Mouse (Mus musculus) macrophage (primary cell): Measurements from ENCODE around the gene Ebf4. TPM values are rescaled to one million over a fixed set of nuclear protein-coding genes. Genes with fewer than 3 reads are reported as not detected.

Source experiments
- H3K27ac ChIP-seq: fragments of 350-480 bp; formaldehyde crosslinking; 2 replicates; pipeline ENCODE4 v1.9.0; 2021
- H3K36me3 ChIP-seq: fragments of 350-480 bp; formaldehyde crosslinking; 2 replicates; pipeline ENCODE4 v1.9.0; 2021; ENCODE audit errors: inconsistent target
- H3K4me3 ChIP-seq: fragments of 350-480 bp; formaldehyde crosslinking; 2 replicates; pipeline ENCODE4 v1.9.0; 2021; ENCODE audit errors: inconsistent target
- H3K79me2 ChIP-seq: fragments of 350-480 bp; formaldehyde crosslinking; 2 replicates; pipeline ENCODE4 v1.9.0; 2021; ENCODE audit errors: inconsistent target
- WGBS: methylation state at CpG from one replicate; pipeline ENCODE4 v1.1.7; 2026; ENCODE audit warnings: inconsistent platforms; ENCODE audit not compliant: missing documents; 5-methylcytosine and 5-hydroxymethylcytosine counted together
- polyA plus RNA-seq: library from polyadenylated mRNA; stranded (reverse); fragments of 250-400 nt; gene quantifications from 3 replicates; pipeline ENCODE4 v1.2.4, GENCODE M21; 2018; ENCODE audit warnings: inconsistent platforms
- total RNA-seq, 78 experiments: library from RNA; depleted of rRNA; stranded (reverse); fragments of 250-400 nt; gene quantifications; 1 replicate in 9 of 78; 2 replicates in 24 of 78; 3 replicates in 43 of 78; 4 replicates in 2 of 78; pipeline ENCODE4 v1.2.4; 2018; ENCODE audit warnings: inconsistent platforms in 56 of 78

Ebf4 gene
- not detected for total RNA-seq (2018; cell fraction: chromatin; rRNA removed)
- not detected for total RNA-seq (2018; cell fraction: cytosol; rRNA removed)
- not detected for total RNA-seq (2018; cell fraction: nucleus; rRNA removed)
- not detected in 3 replicates for polyA plus RNA-seq

DNA sequence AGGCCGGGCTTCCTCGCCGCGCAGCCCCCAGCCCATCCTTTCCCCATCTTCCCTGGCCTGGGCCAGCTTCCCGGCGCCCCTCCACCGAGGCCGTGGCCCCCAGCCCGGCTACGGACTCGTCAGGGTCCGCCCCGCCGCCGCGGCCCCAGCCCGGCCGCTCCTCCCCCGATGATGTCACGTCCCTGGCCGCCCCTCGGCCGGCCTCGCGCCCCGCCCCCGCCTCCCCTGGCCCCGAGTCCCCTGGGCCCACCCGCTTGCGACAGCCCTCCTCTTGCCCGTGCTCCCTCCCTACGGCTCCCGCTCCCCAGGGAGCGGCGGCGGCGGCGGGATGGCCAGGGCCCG is at the start of gene Ebf4:
TSS of gene Ebf4 (plus strand) at position 234 of the 342 bp plus-strand sequence.
- Histone ChIP-seq H3K79me2 (no peaks in the 10 kb centered on the region), H3K36me3 (no peaks in the 10 kb centered on the region), H3K4me3 (no peak within 1 kb of the TSS), H3K27ac (no peak within 1 kb of the TSS)
- 1% methylated on average over 24 of the region's 39 CpGs for WGBS

GRCm38 (mm10) chr2:130246912-130247311 is 48.1 kb upstream of the Ebf4 start:
- H3K79me2 ChIP-seq = no peaks in the 10 kb centered on the region
- 39% methylated on average over 6 of the region's 9 CpGs for WGBS
- H3K4me3 ChIP-seq = no peak overlapping the region
- no peak overlapping the region for H3K27ac ChIP-seq
- H3K36me3 ChIP-seq = no peaks in the 10 kb centered on the region

- no peaks in the 10 kb centered on the region for H3K79me2 ChIP-seq
- H3K27ac ChIP-seq = no peak overlapping the region
- 76% methylated on average over 7 of the region's 7 CpGs for WGBS
- H3K4me3 ChIP-seq = no peak overlapping the region
- H3K36me3 ChIP-seq = no peaks in the 10 kb centered on the region
Measured at GRCm38 (mm10) chr2:130248226-130248625, 46.7 kb upstream of the Ebf4 start.

DNA sequence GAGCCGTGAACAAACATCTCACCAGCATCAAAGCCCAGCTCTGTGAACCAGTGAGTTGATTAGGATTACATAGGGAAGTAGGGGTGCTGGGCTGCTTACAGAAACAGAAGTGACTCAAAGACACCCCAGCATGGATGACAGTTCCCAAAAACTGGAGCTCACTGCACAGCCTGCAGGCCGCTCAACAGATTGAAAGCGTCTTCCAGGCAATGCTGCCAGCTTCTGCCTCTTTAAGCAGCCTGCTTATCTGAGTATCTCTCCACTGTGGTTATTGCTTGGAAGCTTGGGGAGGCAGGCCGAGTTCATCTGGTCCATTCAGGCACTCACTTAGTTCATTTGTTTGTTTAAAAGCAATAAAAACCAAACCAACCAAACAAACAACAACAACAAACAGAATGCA is 38.2 kb upstream of the Ebf4 start:
- Histone ChIP-seq H3K4me3 (no peak overlapping the region), H3K79me2 (no peaks in the 10 kb centered on the region), H3K27ac (no peak overlapping the region), H3K36me3 (no peaks in the 10 kb centered on the region)
- WGBS = 80% methylated on average over 4 of the region's 4 CpGs

DNA sequence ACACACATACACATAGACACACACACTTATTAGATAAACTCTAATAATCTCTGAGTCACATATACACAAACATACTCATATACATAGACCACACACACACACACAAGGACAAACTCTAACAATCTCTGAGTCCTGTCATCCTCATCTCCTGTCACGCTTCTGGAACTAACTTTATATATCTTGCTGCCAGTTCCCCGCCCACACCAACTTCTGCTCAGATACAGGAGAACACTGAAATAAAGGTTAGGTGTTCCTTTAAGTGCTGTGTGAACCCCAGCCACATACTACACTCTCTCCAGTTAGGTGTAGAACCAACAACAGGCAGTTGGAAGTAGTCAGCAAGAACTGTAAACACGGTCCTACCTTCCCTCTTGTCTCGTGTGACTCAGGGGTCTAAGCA is 34.1 kb upstream of the Ebf4 start:
- Histone ChIP-seq H3K79me2 (no peaks in the 10 kb centered on the region), H3K27ac (no peak overlapping the region), H3K36me3 (no peaks in the 10 kb centered on the region), H3K4me3 (no peak overlapping the region)
- 81% methylated on average over 4 of the region's 4 CpGs for WGBS

GRCm38 (mm10) chr2:130261914-130262313 is 33.1 kb upstream of the Ebf4 start:
- H3K79me2 ChIP-seq = no peaks in the 10 kb centered on the region
- H3K4me3 ChIP-seq = no peak overlapping the region
- H3K27ac ChIP-seq = no peak overlapping the region
- WGBS = 89% methylated on average over 2 of the region's 2 CpGs
- no peaks in the 10 kb centered on the region for H3K36me3 ChIP-seq

DNA sequence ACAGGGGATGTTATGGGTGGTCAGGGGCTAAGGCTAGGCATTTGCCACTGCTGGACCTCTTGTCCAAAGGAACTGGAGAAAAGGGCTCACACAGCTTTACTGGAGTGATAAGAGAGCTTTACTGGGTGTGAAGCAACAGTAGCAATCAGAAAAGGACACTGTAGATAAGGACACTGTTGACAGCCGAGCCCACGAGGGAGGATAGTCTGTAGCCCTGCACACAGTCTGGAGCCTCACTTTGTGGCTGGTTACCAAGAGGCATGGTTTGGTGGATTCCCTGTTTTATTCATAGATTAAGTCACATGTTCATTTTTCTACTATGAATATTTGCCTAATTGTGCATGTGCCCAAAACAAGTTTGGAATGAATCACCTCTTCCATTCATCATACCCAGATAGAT is 32.6 kb upstream of the Ebf4 start:
- H3K4me3 ChIP-seq = no peak overlapping the region
- WGBS = 76% methylated on average over 2 of the region's 2 CpGs
- no peaks in the 10 kb centered on the region for H3K79me2 ChIP-seq
- H3K27ac ChIP-seq = no peak overlapping the region
- H3K36me3 ChIP-seq = no peaks in the 10 kb centered on the region

DNA sequence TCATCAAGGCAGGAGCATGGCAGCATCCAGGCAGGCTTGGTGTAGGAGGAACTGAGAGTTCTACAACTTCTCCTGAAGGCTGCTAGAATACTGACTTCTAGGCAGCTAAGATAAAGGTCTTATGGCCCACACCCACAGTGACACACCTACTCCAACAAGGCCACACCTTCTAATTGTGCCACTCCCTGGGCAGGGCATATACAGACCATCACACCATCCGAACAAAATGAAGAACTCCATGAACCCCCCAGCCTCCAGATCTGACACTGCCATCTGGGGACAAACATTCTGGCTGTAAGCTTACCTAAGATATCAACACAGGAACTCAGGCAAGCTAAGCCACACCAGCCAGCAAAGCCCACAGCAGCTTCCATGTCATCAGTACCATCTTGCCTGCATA is 29.4 kb upstream of the Ebf4 start:
- Histone ChIP-seq H3K4me3 (no peak overlapping the region), H3K27ac (no peak overlapping the region), H3K36me3 (no peaks in the 10 kb centered on the region), H3K79me2 (no peaks in the 10 kb centered on the region)
- 38% methylated on average over 1 of the region's 1 CpGs for WGBS

GRCm38 (mm10) chr2:130268074-130268473 is 26.9 kb upstream of the Ebf4 start:
- no peak overlapping the region for H3K27ac ChIP-seq
- WGBS = 81% methylated on average over 7 of the region's 7 CpGs
- no peaks in the 10 kb centered on the region for H3K79me2 ChIP-seq

GRCm38 (mm10) chr2:130273732-130274131 is 21.2 kb upstream of the Ebf4 start:
- H3K36me3 ChIP-seq = peaks cover 26% of the 10 kb centered on the region
- H3K79me2 ChIP-seq = peaks cover 29% of the 10 kb centered on the region
- WGBS = 0% methylated on average over 14 of the region's 14 CpGs
- peak overlapping the region; percentile 76 for H3K4me3 ChIP-seq
- peak overlapping the region; percentile 80 for H3K27ac ChIP-seq

More at GRCm38 (mm10) chr2:130268074-130268473, 26.9 kb upstream of the Ebf4 start:
- Histone ChIP-seq H3K36me3 (no peaks in the 10 kb centered on the region), H3K4me3 (no peak overlapping the region)

- H3K79me2 ChIP-seq = peaks cover 29% of the 10 kb centered on the region
- peaks cover 28% of the 10 kb centered on the region for H3K36me3 ChIP-seq
- peak within 1 kb of the TSS; percentile 80 for H3K27ac ChIP-seq
- H3K4me3 ChIP-seq = peak within 1 kb of the TSS; percentile 76
- 1% methylated on average over 68 of the region's 68 CpGs for WGBS
Measured at GRCm38 (mm10) chr2:130274149-130274861, 20.7 kb upstream of the Ebf4 start, which contains the start of gene Nop56. Nop56 (plus strand) TSS chr2:130274430.

- Histone ChIP-seq H3K36me3 (peaks cover 33% of the 10 kb centered on the region), H3K4me3 (peak overlapping the region; percentile 76), H3K27ac (peak overlapping the region; percentile 31; the same call in 1 of the 2 replicates), H3K79me2 (peaks cover 29% of the 10 kb centered on the region)
- 6% methylated on average over 10 of the region's 10 CpGs for WGBS
Measured at GRCm38 (mm10) chr2:130274862-130275261, 20.1 kb upstream of the Ebf4 start.

GRCm38 (mm10) chr2:130275649-130276048 is 19.3 kb upstream of the Ebf4 start:
- WGBS = 47% methylated on average over 6 of the region's 6 CpGs
- Histone ChIP-seq H3K36me3 (peaks cover 41% of the 10 kb centered on the region), H3K27ac (no peak overlapping the region), H3K4me3 (peak overlapping the region; percentile 76; the same call in 1 of the 2 replicates), H3K79me2 (peaks cover 29% of the 10 kb centered on the region)

DNA sequence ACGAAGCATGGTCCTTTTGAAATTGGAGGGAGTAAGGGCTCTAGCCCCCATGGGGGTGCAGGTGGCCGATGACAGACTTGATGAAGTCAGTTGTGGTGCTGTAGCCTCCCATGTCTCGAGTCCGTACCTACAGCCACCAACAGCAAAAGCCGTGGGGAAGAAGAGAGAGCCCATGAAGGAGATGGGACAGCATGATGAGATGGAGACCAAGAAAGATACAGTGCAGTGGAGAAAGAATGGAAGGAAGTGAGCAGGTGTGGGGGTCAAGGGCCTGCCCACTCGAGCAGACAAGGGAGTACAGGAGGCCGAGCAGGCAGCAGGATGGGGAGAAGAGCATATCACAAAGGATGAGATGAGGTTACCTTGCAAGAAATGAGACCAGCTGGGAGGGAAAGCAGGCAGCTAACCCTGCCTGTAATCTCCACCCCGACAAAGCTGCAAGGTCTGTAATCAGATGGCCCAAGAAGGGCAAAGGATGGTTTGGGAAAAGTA is 15.3 kb upstream of the Ebf4 start:
- peaks cover 52% of the 10 kb centered on the region for H3K36me3 ChIP-seq
- H3K4me3 ChIP-seq = no peak overlapping the region
- no peak overlapping the region for H3K27ac ChIP-seq
- 74% methylated on average over 8 of the region's 8 CpGs for WGBS
- peaks cover 43% of the 10 kb centered on the region for H3K79me2 ChIP-seq

- H3K79me2 ChIP-seq = peaks cover 37% of the 10 kb centered on the region
- no peak overlapping the region for H3K4me3 ChIP-seq
- H3K27ac ChIP-seq = no peak overlapping the region
- WGBS = 72% methylated on average over 7 of the region's 7 CpGs
- H3K36me3 ChIP-seq = peaks cover 52% of the 10 kb centered on the region
Measured at GRCm38 (mm10) chr2:130280224-130280623, 14.7 kb upstream of the Ebf4 start.
